Mouse (Mus musculus) layer of hippocampus, adult 18-20 months (tissue): ENCODE measurements around the gene Cidec. TPM values are rescaled to one million over a fixed set of nuclear protein-coding genes. Genes with fewer than 3 reads are reported as not detected.
A peak's percentile ranks its signal among the peaks of the same experiment; 100 is the strongest.

Experiments
- DNase-seq, 2 experiments: peaks; one replicate each; pipeline ENCODE4 v3.0.0; 2022; ENCODE audit warnings: low spot score in 2 of 2
- total RNA-seq, 2 experiments: library from RNA; stranded (reverse); gene quantifications; 2 replicates each; pipeline ENCODE4 v1.2.3; 2021

The Cidec gene
- total RNA-seq, 2 experiments from 2014 or later, result not detected

GRCm38 (mm10) chr6:113410001-113410400, 25.6 kb downstream of the Cidec start:
- no peak for DNase-seq

- no peak for DNase-seq
Observed at GRCm38 (mm10) chr6:113406683-113407082, 28.9 kb downstream of the Cidec start.

- peak in 1 of 2 experiments; percentile 75 for DNase-seq
Observed at GRCm38 (mm10) chr6:113405483-113405882, 30.1 kb downstream of the Cidec start.

GRCm38 (mm10) chr6:113404649-113405448, 30.7 kb downstream of the Cidec start:
- no peak for DNase-seq

- DNase-seq, result peak in 1 of 2 experiments; percentile 83
Observed at GRCm38 (mm10) chr6:113402094-113402493, 33.5 kb downstream of the Cidec start.

GRCm38 (mm10) chr6:113396270-113397030, 39.1 kb downstream of the Cidec start:
- no peak for DNase-seq

- DNase-seq, result no peak
Observed at GRCm38 (mm10) chr6:113395501-113395900, 40.1 kb downstream of the Cidec start.

GRCm38 (mm10) chr6:113394811-113395210, 40.7 kb downstream of the Cidec start:
- DNase-seq, result no peak

GRCm38 (mm10) chr6:113393951-113394350, 41.6 kb downstream of the Cidec start:
- no peak for DNase-seq

- peak in 1 of 2 experiments; percentile 61 for DNase-seq
Observed at GRCm38 (mm10) chr6:113392387-113393071, 43.0 kb downstream of the Cidec start.

- DNase-seq, result no peak
Observed at GRCm38 (mm10) chr6:113392015-113392386, 43.6 kb downstream of the Cidec start.

- no peak for DNase-seq
Observed at GRCm38 (mm10) chr6:113390715-113391114, 44.8 kb downstream of the Cidec start.

GRCm38 (mm10) chr6:113388960-113389359, 46.6 kb downstream of the Cidec start, which contains the start of gene Ttll3:
TSS of gene Ttll3 (plus strand) at chr6:113389260.
- DNase-seq, result no peak

- DNase-seq, result no peak
Observed at GRCm38 (mm10) chr6:113386025-113386424, 49.5 kb downstream of the Cidec start.

- DNase-seq, result no peak
Observed at GRCm38 (mm10) chr6:113385160-113385714, 50.3 kb downstream of the Cidec start.

- no peak for DNase-seq
Observed at GRCm38 (mm10) chr6:113384351-113384927, 51.1 kb downstream of the Cidec start.

- DNase-seq, result no peak
Observed at GRCm38 (mm10) chr6:113380480-113380879, 55.1 kb downstream of the Cidec start.

GRCm38 (mm10) chr6:113379246-113379645, 56.3 kb downstream of the Cidec start:
- DNase-seq, result no peak

- DNase-seq, result peak; percentile 86 to 93
Observed at GRCm38 (mm10) chr6:113377496-113378385, 57.8 kb downstream of the Cidec start, which contains the start of the genes Tada3 and Arpc4. TSS of gene Tada3 (minus strand) at chr6:113377883. TSS of gene Arpc4 (plus strand) at chr6:113378115.

- DNase-seq, result no peak
Observed at GRCm38 (mm10) chr6:113377172-113377495, 58.4 kb downstream of the Cidec start.
